Mouse (Mus musculus): ENCODE data around the gene Zfp148. TPM values are rescaled to one million over a fixed set of nuclear protein-coding genes. Genes with fewer than 3 reads are reported as not detected.
A peak's percentile ranks its signal among the peaks of the same experiment; 100 is the strongest.

The Zfp148 gene
- polyA plus RNA-seq, 1 experiment from 2014 or later = 51.1 TPM

DNA sequence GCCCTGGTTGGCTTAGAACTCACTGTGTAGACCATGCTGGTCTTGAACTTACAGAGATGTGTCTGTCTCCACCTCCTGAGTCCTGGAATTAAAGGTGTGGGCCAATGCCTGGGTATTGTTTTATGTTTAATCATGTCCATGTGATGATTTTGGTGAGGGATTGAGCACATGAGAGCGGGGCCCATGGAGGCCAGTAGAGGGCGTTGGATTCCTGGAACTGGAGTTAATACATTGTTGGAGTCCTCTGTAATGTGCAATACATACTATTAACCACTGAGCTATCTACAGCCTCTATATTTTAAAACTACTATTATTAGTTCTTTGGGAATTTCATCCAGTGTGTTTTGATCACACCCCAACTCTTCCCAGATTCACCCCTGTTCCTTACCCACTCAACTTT, 163.7 kb downstream of the Zfp148 start:
- H3K4me2 ChIP-seq (ENCODE audit: low read length) = no peak overlapping the region
- DNase-seq (no peak), ATAC-seq (ENCODE audit: low FRiP score, low TSS enrichment) (no peak)
- H3K27ac ChIP-seq (replicated peaks; ENCODE audit: low read depth, low read length) = no peak overlapping the region
- H3K4me3 ChIP-seq (replicated peaks; ENCODE audit: low read depth, low read length) = no peak overlapping the region
- H3K9ac ChIP-seq (replicated peaks; ENCODE audit: low read length) = no peak overlapping the region
- no peaks in the 10 kb centered on the region for H3K9me3 ChIP-seq (ENCODE audit: control insufficient read depth, low read length)
- no peaks in the 10 kb centered on the region for H3K27me3 ChIP-seq (ENCODE audit: control insufficient read depth, insufficient read depth, low read length)
- no peaks in the 10 kb centered on the region for H3K4me1 ChIP-seq (ENCODE audit: control insufficient read depth, insufficient read depth, low read length)
- no peaks in the 10 kb centered on the region for H3K36me3 ChIP-seq (ENCODE audit: control insufficient read depth, insufficient read depth, low read length)
- WGBS = 95% methylated on average over 2 of the region's 2 CpGs

GRCm38 (mm10) chr16:33545530-33545929, 164.9 kb downstream of the Zfp148 start:
- Histone ChIP-seq H3K9ac (replicated peaks; ENCODE audit: low read length) (no peak overlapping the region), H3K27me3 (ENCODE audit: control insufficient read depth, insufficient read depth, low read length) (no peaks in the 10 kb centered on the region), H3K4me1 (ENCODE audit: control insufficient read depth, insufficient read depth, low read length) (no peaks in the 10 kb centered on the region), H3K36me3 (ENCODE audit: control insufficient read depth, insufficient read depth, low read length) (no peaks in the 10 kb centered on the region), H3K4me2 (ENCODE audit: low read length) (no peak overlapping the region), H3K27ac (replicated peaks; ENCODE audit: low read depth, low read length) (no peak overlapping the region), H3K4me3 (replicated peaks; ENCODE audit: low read depth, low read length) (no peak overlapping the region), H3K9me3 (ENCODE audit: control insufficient read depth, low read length) (no peaks in the 10 kb centered on the region)
- DNase-seq (no peak), ATAC-seq (ENCODE audit: low FRiP score, low TSS enrichment) (no peak)
- WGBS = 88% methylated on average over 4 of the region's 4 CpGs

- Histone ChIP-seq H3K4me3 (replicated peaks; ENCODE audit: low read depth, low read length) (no peak overlapping the region), H3K9me3 (ENCODE audit: control insufficient read depth, low read length) (no peaks in the 10 kb centered on the region), H3K27me3 (ENCODE audit: control insufficient read depth, insufficient read depth, low read length) (no peaks in the 10 kb centered on the region), H3K4me2 (ENCODE audit: low read length) (no peak overlapping the region), H3K36me3 (ENCODE audit: control insufficient read depth, insufficient read depth, low read length) (no peaks in the 10 kb centered on the region), H3K4me1 (ENCODE audit: control insufficient read depth, insufficient read depth, low read length) (peaks cover 9% of the 10 kb centered on the region), H3K9ac (replicated peaks; ENCODE audit: low read length) (no peak overlapping the region), H3K27ac (replicated peaks; ENCODE audit: low read depth, low read length) (no peak overlapping the region)
- DNase-seq = peak; percentile 55
- ATAC-seq (ENCODE audit: low FRiP score, low TSS enrichment) = no peak
- WGBS = 63% methylated on average over 9 of the region's 9 CpGs
Observed at GRCm38 (mm10) chr16:33553689-33554342, 173.2 kb downstream of the Zfp148 start.

Other genes starting within 250 kb of the Zfp148 start
- gene Osbpl11, start 195.8 kb upstream of the Zfp148 start, polyA plus RNA-seq (2014; fragmentation: Nextera tagmentation; extraction: Ambion mirVana) = 16.4 and 21.5 TPM in 2 replicates
- 77.8 and 98.2 TPM in 2 replicates for gene Snx4, start 129.4 kb upstream of the Zfp148 start, polyA plus RNA-seq (2014; fragmentation: Nextera tagmentation; extraction: Ambion mirVana)
- 0.65 and 0.80 TPM in 2 replicates for gene Slc12a8, start 136.5 kb downstream of the Zfp148 start, polyA plus RNA-seq (2014; fragmentation: Nextera tagmentation; extraction: Ambion mirVana)